Mouse (Mus musculus) neutrophil, adult 5-6 weeks (primary cell): Measurements from ENCODE around the gene Cdh18. TPM values are rescaled to one million over a fixed set of nuclear protein-coding genes. Genes with fewer than 3 reads are reported as not detected.
"Not testable (repeated sequence)": the region's sequence is repeated elsewhere in the genome, so short reads cannot be mapped to it uniquely, and the experiment has no call there.

Experiments
- ATAC-seq: fragments of 151-379, 151-347 bp; 2 replicates; pipeline ENCODE4 v1.8.0; 2017; ENCODE audit warnings: mild to moderate bottlenecking, moderate TSS enrichment; ENCODE audit not compliant: insufficient number of reproducible peaks, poor library complexity, low FRiP score, severe bottlenecking; ENCODE audit errors: extremely low read depth
- total RNA-seq: library from RNA; stranded (forward); fragments of 200-1000 nt; gene quantifications from 2 replicates; pipeline ENCODE4 v1.2.3, GENCODE M21; 2017

Gene Cdh18
- 0.23 TPM in 1 of 2 replicates, not detected in the other for total RNA-seq

DNA sequence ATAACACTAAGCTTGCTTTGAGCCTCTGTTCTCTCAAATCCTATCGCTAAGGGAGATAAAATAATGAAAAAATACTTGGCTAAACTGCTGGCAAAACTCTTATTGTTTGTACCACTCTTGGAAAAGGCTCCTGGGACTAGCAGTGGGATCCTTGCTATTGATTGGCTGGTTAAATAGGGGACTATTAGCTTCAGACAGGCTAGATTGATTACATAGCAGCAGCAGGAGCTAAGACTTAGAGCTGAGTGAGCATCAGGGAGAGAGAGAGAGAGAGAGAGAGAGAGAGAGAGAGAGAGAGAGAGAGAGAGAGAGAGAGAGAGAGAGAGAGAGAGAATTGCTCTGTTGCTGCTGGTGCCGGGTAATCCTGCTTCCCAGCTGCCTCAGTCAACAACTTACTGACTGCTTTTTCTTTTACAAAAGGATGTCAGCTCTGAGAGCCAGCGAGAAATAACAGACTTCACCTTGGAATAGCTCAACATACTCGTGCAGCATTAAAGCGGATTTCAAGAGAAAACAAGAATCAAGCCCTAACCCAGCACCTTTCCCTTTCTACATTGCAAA is at the start of gene Cdh18:
TSS of gene Cdh18 (plus strand) at position 312 of the 561 bp plus-strand sequence.
- no peak for ATAC-seq

DNA sequence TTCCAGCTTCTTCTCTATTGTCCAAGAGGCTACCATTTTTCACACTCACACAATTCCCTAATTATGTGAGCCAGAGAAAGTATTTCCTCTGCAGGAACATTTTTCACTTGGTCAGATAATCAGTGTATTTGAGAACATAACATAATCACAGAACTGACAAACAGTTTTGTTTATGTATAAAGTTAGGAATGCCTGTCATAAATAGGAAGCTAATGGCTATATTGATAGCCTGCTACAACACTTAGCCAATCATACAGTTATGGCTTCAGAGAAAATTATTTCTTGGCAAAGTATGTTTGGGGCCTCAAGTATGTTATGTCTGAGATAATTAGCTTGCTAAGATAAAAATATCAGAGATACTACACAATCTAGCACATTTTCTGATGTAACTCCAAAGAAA is 37.6 kb upstream of the Cdh18 start:
- no peak for ATAC-seq

DNA sequence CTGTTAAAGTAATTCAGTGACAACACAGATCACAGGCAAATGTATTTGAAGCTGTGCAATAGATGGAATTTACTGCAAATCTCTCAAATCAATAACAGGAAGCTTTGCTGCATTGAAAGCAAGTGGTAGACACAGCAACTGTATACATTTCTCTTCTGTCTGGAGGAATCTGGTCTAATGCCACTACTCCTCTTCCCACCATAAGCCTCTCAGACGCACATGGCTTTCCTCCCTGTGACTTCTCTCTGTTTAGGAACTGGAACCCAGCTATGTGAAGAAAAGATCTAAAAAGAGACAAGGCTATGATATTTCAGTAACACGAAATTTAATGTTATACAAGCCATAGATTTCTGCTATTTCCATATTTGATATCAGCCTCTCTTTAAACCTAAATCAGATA is 13.0 kb upstream of the Cdh18 start:
- no peak for ATAC-seq

DNA sequence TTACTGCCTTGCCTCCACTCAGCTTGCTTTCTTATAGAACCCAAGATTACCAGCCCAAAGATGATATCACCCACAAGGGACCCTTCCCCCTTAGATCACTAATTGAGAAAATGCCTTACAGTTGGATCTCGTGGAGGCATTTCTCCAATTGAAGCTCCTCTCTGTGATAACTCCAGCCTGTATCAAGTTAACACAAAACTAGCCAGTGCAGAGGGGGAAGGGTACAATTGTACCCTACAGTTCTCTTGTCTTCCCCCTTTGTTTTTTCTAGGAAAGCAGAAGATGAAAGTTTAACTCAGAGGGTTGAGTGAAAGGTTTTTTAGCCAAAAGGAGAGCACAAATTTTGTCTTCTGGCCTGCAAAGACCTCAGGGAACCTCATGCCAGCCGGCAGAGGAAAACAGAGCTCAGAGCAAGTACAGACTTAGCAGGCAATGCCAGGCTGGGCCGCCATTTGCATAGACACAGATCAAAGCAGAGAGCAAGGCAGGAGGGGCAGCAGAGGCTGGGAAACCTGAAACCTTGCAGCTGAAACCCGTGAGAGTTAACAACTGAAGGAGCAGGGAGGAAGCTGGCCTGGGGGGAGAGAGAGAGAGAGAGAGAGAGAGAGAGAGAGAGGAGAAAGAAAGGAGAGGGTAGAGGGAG is 29.3 kb downstream of the Cdh18 start:
- no peak for ATAC-seq

DNA sequence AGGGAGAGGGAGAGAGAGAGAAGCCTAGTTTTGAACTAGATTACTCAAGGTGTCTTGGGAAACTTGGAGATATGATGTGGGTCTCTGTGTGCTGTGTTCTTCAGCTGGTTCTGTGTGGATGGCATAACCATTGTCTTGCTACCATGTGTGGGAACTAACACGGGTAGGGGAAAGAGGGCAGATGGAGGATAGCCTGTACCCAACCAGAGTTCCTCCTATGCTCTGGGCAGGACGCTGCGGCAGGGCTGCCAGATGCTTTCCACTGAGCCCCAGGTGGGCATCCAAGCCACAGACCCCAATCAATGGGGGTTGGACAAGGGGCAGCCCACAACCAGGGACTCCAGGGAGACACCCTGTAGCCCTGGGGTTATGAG is 29.8 kb downstream of the Cdh18 start:
- ATAC-seq, result no peak

DNA sequence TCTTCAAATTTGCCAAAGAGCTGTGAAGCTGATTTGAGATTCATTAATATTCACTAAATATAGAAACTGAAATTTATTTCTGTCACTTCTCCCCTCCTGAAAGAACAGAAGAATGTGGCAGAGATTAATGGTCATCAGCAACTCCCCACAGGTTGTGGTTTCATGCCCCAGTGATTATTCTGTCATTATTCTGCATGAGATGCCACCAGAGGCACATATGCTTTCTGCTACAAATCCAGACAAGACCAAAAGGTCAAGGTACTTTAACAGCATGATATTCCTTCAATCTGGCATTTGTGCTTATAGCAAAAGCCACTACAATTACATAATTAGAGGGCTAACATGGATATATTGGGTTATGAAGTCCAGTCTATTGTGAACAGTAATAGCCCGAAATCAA is 35.8 kb downstream of the Cdh18 start:
- ATAC-seq, result no peak

DNA sequence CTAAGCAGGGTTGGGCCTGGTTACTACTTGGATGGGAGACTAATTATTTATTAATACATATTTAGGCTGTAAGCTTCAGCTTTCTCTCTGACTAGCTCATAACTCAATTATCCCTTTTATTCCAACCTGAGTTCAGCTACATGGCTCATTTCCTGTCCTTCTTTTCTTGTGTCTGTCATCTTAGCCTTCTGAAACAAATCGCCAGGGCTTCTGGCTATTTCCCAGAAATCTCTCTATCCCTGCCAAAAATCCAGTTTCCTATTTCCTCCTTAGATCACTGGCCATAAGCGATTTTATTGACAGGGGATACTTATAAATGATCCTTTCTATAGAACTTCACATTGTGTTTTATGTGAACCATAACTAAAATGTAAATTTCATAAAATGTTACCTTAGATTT is 167.6 kb downstream of the Cdh18 start:
- ATAC-seq, result no peak

DNA sequence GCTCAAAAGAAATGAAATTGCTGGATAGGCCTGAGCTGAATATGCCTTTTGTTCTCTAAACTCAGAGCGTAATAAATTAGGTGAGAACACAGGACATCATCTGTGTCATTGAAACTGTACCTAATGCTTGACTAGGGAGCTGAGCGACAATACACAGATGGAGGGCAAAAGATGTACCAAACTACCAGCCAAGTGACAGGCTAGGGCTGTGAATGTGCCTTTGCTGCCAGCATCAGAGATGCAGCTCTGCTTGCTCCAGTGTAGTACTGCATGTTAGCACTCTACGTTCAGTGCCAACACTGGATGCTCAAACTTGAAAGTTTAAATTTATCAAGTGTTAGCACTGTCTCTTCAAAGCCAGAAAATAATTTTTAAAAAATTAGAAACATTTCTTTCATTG is 168.9 kb downstream of the Cdh18 start:
- ATAC-seq, result no peak

DNA sequence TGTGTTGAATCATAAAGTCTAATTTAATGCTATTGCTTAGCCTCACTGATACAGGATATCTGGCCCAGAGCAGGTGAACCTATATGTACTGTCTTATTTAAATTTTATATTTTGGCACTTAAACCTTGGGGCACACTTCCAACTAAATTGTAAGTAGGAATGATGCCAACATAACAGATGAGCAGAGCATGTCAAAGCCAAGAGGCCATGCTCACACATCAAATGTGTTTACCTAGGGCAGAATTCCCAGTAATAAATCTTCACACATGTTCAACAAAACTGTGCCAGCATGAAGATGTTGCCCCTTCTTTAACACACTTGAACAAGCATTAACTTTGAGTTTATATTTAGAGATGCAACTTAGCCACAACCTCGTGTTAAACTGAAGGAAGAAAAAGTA is 177.8 kb downstream of the Cdh18 start:
- no peak for ATAC-seq

DNA sequence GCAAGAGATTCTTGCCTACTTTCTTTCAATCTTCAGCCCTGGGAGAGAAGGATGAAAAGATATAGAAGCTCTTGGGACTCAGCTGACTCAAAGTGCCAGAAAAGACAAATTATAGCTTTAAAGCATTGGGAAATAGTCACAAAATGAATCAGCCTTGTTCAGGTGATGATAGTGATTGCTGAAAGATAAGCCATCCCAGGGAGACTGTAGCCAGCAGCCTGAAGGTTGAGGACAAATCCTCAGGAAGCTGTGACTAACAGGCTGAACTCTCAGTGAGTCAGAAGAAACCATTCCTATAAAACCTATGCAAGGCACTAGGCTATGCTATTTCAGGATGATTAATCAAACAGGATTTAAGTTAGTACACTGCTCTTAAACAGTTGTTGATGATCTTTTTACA is 184.2 kb downstream of the Cdh18 start:
- ATAC-seq, result no peak

DNA sequence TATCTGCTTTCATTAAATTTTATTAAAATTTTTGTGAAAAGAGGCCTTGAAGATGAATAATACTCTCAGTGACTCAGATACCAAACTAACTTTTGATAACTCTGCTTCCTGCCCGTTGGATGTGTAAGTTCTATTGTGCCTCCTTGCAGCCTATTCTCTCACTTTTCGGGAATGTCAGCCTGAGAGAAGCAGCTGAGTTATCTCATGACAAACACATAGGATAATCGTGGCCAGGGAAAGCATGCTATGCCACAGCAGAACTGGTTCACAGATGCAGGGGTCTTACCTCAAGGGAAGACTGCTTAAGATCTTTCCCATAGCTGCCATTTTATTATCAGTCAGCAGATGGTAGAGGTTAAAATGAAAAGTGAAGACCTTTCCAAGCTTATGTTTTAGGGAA is 187.3 kb downstream of the Cdh18 start:
- ATAC-seq, result no peak

DNA sequence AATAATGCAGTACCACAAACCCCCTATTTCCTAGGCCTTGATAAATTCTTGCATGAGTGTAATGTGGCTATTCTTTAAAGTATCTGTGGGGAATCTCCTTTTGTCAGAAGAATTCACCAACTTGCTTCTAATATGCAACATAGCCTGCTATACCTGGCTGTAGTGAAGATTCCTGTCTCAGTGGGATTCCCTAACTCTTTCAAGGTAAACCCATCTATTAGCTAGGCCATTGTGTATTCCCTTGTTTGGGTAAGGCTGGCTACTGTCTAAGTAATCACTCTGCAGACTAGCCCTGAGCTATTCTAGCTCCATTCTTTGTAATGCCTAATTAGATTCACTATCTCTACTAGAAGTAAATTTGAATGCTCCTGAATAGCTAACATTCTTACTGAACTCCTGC is 212.4 kb downstream of the Cdh18 start:
- not testable (repeated sequence) for ATAC-seq

DNA sequence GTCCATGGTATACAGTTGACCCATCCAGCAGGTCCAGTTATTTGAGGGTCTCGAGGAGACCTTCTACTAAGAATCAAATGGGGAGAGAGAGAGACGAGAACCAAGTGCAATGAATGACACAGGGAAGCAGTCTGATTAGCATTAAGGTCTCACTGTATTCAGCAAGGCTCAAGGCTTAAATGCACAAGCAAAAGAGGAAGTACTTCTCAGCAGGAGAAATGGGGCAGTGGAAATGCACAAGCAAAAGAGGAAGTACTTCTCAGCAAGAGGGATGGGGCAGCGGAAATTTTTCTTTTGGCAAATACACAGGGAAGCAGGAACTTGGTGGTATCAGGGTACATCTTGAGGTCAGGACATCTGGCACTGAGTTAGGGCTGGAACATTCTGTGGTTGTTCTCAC is 217.8 kb downstream of the Cdh18 start:
- not testable (repeated sequence) for ATAC-seq

DNA sequence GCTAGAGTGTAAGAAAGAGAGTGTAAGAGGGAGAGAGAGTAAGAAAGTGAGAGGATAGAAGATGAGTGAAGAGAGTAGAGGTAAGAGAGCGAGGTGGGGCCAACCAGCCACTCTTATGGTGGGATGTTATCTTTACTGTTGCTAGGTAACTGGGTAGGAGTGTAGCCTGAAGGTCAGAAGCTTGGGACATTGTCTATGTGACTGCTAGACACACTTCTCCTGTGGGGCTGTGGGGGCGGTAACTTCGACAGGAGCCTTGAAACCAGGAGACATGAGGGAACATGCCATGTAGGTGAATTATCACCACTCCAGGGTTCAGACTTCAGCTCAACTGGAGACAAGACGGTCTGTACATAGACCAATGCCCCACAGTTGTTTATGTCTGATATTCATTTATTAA is 227.5 kb downstream of the Cdh18 start:
- no peak for ATAC-seq

DNA sequence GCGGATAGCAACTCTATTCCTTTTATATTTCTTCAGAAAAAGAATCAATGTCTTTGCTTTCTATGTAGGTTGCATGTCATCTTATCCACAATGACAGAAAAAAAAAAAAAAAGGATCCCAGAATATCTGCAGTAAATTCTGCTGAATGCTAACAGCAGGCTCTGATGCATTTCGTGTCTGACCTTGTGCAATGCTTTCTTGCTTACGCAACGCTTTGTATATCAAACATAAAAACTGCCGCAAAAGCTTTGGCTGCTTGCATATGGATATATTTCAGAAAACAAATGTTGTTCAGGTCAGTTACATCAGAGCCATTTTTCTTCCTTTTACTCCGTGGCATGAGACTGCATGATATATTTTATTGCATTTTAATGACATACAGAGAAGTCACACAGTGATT is 240.9 kb downstream of the Cdh18 start:
- no peak for ATAC-seq

DNA sequence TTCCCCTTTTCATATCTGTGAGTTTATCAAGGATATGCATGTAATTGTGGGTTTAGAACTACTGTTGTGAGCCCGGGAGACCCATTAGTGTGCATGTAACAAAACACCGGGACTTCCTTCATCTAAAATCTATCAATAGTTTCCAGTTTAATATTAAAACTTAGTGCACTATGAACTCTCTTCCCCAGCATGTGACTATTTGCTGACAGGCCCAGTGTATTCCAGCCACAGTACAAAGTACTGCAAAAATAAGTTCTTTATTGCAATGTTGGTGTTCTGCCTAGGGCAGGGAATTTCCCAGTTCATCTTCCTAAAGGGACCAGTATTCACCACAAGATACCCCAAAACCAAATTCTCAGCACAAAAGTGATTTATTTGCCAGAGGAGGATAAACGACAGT is 243.0 kb downstream of the Cdh18 start:
- no peak for ATAC-seq

DNA sequence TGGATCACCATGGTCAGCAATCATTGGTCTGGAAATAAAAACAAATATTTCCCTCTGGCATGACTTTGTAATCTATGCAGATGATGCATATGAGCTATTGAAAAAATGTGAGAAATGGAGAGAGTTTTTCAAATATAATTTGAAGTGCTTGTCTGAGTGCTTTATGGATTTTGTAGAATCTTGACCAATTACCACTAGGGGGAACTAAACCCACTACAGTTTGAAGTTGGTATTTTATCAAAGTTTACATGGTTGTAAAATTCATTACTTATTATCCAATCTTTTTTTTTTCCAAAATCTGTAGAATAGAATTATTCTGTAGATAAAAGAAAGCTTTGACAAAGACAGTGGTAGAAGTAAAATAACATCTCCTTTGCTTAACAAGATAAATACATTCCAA is 284.3 kb downstream of the Cdh18 start:
- ATAC-seq, result no peak

DNA sequence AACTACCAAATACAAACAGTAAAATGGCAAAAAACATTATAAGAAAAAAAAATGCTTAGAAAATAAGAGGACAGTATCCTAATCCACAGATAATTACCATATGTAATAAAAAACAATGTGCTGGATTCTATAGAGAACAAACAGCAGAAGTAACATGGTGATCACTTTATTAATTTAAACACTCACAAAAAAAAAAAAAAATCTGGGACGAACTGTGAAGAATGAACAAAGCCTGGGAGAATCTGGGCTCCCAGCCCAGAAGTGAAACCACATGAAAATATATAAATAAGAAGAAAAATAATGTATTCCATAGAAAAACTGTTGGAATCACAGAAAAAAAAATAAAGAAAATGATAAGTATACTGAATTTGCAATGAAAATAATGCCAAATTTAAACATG is 288.4 kb downstream of the Cdh18 start:
- no peak for ATAC-seq

DNA sequence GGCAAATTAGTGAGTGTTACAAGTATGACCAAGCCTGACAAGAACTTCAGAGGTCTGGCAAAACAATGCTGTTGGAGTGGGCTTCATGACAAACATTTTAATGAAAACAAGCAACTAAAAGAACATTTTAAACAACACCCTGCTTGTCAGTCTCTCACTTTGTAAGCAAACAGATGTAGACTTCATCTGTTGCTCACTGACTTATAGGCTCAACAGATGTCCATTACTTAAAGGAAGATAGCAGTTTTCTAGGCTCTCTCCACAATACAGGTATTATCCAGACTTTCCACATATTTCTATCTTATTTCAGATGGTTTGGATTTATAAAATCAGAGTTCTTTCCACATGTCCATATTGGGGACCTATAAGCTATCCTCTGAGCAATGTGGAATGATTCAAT is 308.9 kb downstream of the Cdh18 start:
- no peak for ATAC-seq

DNA sequence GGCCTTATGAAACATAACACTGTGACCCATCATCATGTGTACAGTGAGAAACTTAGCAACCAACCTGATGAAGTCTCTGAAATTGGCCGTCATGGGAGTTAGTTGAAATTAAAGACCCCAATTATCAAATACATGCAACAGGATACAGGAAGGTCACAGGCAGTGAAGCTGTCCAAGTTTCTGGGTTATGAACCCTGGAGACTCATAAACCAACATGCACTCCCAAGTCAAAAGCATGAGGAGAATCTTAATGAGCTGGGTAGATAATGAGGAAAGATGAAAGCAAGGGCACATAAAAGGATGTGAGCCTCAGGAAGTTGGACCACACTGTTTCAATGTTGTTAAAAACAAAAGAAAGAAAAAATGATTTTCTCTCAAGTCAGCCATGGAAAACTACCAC is 321.9 kb downstream of the Cdh18 start:
- ATAC-seq, result no peak

DNA sequence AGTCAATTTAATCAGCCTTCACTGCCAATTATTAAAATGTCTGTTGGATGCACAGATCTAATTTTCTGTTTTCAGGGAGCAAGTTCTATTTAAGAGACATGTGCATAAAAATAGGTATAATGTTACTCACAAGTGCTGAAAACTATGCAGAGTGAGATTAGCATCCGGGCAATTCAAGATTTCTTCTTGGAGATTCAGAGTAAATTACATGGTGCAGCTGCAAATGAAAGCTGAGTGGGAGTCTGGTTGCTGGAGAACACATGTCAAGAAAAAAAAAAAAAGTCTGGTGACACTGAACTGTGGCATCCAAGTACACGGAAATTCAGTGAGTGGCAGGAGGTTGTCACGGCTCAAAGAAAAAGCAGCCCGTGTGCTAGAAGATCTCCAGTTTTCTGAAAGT is 348.9 kb downstream of the Cdh18 start:
- ATAC-seq, result no peak
